Mouse (Mus musculus): Measurements from ENCODE around the gene Vmn1r11.

Gene Vmn1r11

DNA sequence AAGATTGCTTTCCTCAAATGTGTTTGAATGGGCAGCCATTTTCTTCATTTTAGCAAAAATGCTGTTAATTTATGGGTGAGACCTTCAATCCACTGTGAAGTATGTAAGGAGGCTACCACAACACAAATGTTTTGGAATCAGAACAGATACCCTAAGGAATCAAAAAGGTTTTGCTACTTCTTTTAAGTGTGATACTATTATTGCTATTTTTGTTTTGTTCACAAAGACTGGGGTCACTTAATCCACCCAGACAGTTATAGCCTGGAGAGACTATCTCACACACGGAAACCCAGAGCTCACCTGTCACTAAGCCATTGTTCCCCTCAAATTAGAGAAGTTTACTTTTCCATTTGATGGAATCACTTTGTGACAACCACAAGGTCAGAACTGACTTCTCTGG, at the start of gene Vmn1r11:
TSS of gene Vmn1r11 (plus strand) at position 301 of the 400 bp plus-strand sequence.
- DNase-seq (ENCODE audit: low read depth, low spot score): no peak

- DNase-seq (ENCODE audit: low read depth, low spot score): no peak
Observed at GRCm38 (mm10) chr6:57106358-57106757, 26.9 kb upstream of the Vmn1r11 start.

GRCm38 (mm10) chr6:57109154-57109553, 24.1 kb upstream of the Vmn1r11 start, which contains the start of gene Vmn1r10:
TSS of gene Vmn1r10 (plus strand) at chr6:57109454.
- no peak for DNase-seq (ENCODE audit: low read depth, low spot score)

DNA sequence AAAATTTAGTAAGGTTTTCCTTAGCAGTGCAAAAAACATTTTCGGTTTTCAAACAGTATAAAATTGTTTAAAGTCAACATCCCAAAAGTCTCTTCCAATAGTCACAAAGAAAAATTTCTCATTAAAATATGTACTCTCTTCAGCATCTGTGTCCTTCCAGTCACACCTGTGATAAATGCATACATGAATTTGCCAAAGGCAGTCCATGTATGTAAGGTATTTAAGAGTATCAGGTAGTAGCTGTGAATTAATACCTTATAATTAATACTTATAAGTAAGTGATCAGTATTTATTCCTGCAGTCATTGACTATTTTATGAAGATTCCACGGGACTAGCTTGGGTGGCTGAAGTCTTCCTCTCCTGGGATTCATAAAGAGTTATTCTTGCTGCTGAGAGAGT, 23.4 kb downstream of the Vmn1r11 start, which contains the start of gene Vmn1r12:
TSS of gene Vmn1r12 (plus strand) at position 301 of the 400 bp plus-strand sequence.
- DNase-seq (ENCODE audit: low read depth, low spot score): no peak
